Mouse (Mus musculus) G1E (cell line): Measurements from ENCODE around the gene Axin2. TPM values are rescaled to one million over a fixed set of nuclear protein-coding genes. Genes with fewer than 3 reads are reported as not detected.

Source experiments
- ATAC-seq: 2 replicates; pipeline ENCODE4 v1.8.0; 2016; ENCODE audit warnings: mild to moderate bottlenecking; ENCODE audit not compliant: insufficient number of reproducible peaks, poor library complexity, low FRiP score, severe bottlenecking; ENCODE audit errors: extremely low read depth
- DNase-seq: peaks from one replicate; pipeline ENCODE4 v3.0.0; 2012; ENCODE audit warnings: low spot score
- H3K27me3 ChIP-seq: 2 replicates; pipeline ENCODE4 v1.6.1; 2012; ENCODE audit warnings: mild to moderate bottlenecking, low read length, inconsistent platforms; ENCODE audit not compliant: insufficient read depth
- H3K36me3 ChIP-seq: replicated peaks from 2 replicates; pipeline ENCODE3; 2012; ENCODE audit warnings: mild to moderate bottlenecking, inconsistent platforms
- H3K4me1 ChIP-seq: 2 replicates; pipeline ENCODE4 v1.6.1; 2012; ENCODE audit warnings: low read depth, low read length, inconsistent platforms, mixed read lengths; ENCODE audit not compliant: insufficient read depth
- H3K4me3 ChIP-seq: 2 replicates; pipeline ENCODE4 v1.5.1; 2012; ENCODE audit warnings: low read depth, mild to moderate bottlenecking, inconsistent platforms, low read length, moderate library complexity, mixed read lengths
- H3K9me3 ChIP-seq: replicated peaks from 2 replicates; pipeline ENCODE4 v1.6.1; 2012; ENCODE audit warnings: inconsistent platforms
- CTCF ChIP-seq: IDR thresholded peaks from 2 replicates; pipeline ENCODE4 v1.5.1; 2012; ENCODE audit warnings: low read depth, low read length, inconsistent platforms, mixed read lengths
- POLR2AphosphoS5 ChIP-seq: IDR thresholded peaks from 2 replicates; pipeline ENCODE4 v1.6.1; 2012; ENCODE audit warnings: low read depth, low read length, inconsistent platforms; ENCODE audit not compliant: insufficient replicate concordance
- polyA plus RNA-seq: library from polyadenylated mRNA; stranded (reverse); fragments of >175 nt; gene quantifications from 2 replicates; pipeline ENCODE4 v1.2.3, GENCODE M21; 2012
- total RNA-seq, 2 experiments: library from RNA; stranded (forward) in 1 of 2; stranded (reverse) in 1 of 2; fragments of 200-1000 nt in 1 of 2; fragments of >200 nt in 1 of 2; fragmentation: Nextera tagmentation in 1 of 2; gene quantifications; 2 replicates each; pipeline ENCODE4 v1.2.3; 2014 to 2017

Axin2 gene
- total and polyA plus RNA-seq, 3 experiments: not detected

- no peak for ATAC-seq
- no peaks in the 10 kb centered on the region for H3K4me1 ChIP-seq
- H3K27me3 ChIP-seq: no peaks in the 10 kb centered on the region
- H3K9me3 ChIP-seq: peaks cover 79% of the 10 kb centered on the region
- no peaks in the 10 kb centered on the region for H3K36me3 ChIP-seq
- no peak overlapping the region for H3K4me3 ChIP-seq
- TF ChIP-seq POLR2AphosphoS5 (no peak), CTCF (no peak)
- no peak for DNase-seq
Measured at GRCm38 (mm10) chr11:108995990-108996533, 75.9 kb downstream of the Axin2 start.

- no peak overlapping the region for H3K4me3 ChIP-seq
- DNase-seq (no peak), ATAC-seq (no peak)
- H3K4me1 ChIP-seq: no peaks in the 10 kb centered on the region
- TF ChIP-seq POLR2AphosphoS5 (no peak), CTCF (no peak)
- no peaks in the 10 kb centered on the region for H3K36me3 ChIP-seq
- no peaks in the 10 kb centered on the region for H3K27me3 ChIP-seq
- H3K9me3 ChIP-seq: peaks cover 70% of the 10 kb centered on the region
Measured at GRCm38 (mm10) chr11:108997816-108998215, 77.7 kb downstream of the Axin2 start.

Other genes with a start within 250 kb of the Axin2 start
- not detected in 2 replicates for gene E030025P04Rik, start 224.0 kb downstream of the Axin2 start, total RNA-seq (2014; fragmentation: Nextera tagmentation)
- not detected in 2 replicates for gene E030025P04Rik, start 224.0 kb downstream of the Axin2 start, total RNA-seq (2017)
- gene E030025P04Rik, start 224.0 kb downstream of the Axin2 start, polyA plus RNA-seq: not detected in 2 replicates